Mouse (Mus musculus): ENCODE results near the gene Lbhd2. TPM values are rescaled to one million over a fixed set of nuclear protein-coding genes. Genes with fewer than 3 reads are reported as not detected.

Gene Lbhd2
- polyA plus RNA-seq, 1 experiment from 2014 or later: 14.3 TPM

DNA sequence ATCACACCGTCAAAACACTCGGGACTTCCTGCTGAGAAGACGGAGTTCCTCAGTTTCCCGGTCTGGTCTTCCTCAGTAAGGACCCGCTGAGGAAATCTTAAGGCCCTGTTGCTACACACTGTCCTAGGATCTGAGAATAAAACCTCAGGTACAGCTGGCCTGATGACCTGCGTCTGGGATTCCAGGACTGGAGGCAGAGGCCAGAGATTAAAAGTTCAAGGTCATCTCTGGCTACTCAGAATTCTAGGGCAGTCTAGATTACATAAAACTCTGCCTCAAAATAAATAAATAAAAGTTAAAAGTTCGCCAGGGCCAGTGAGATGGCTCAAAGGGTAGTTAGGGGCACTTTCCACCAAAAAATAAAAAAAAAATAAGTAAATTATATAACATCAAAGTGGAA lies 34.7 kb upstream of the Lbhd2 start:
- WGBS: 82% methylated on average over 7 of the region's 7 CpGs
- H3K9ac ChIP-seq (ENCODE audit: low read depth, low read length): no peak overlapping the region

DNA sequence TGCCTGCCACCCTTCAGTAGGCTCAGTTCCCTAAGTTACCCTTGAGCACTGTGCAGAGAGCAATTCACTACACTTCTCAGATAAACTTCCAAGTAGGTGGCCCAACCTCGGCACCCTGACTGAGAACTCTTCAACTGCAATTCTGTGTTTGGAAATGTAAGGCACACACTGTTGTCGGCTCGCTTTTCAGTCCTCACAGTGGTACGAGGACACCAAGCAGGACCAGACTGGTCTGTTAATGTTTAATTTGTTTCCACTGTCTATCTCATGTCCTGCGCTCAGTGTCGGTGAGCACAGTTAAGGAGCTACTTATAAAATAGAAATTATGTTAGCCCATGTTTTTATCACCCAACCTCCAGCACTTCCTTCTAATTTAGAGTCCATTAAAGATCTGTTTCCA lies 33.2 kb upstream of the Lbhd2 start:
- no peaks in the 10 kb centered on the region for H3K27me3 ChIP-seq (ENCODE audit: insufficient read depth, low read length)
- ATAC-seq (replicated peaks; ENCODE audit: low FRiP score, low read depth) (no peak), DNase-seq (ENCODE audit: low spot score) (no peak)
- H3K36me3 ChIP-seq (ENCODE audit: insufficient read depth, low read length): no peaks in the 10 kb centered on the region
- no peaks in the 10 kb centered on the region for H3K9me3 ChIP-seq (replicated peaks; ENCODE audit: low read length)
- H3K27ac ChIP-seq: no peak overlapping the region
- peaks cover 28% of the 10 kb centered on the region; the same call in 1 of the 2 replicates for H3K4me1 ChIP-seq (replicated peaks; ENCODE audit: insufficient read depth, low read length)
- 58% methylated on average over 6 of the region's 6 CpGs for WGBS
- H3K4me2 ChIP-seq (ENCODE audit: low read length): no peak overlapping the region
- H3K4me3 ChIP-seq (replicated peaks; ENCODE audit: low read depth, low read length): no peak overlapping the region
- TF ChIP-seq CTCF (IDR thresholded peaks at IDR 0.05; ENCODE audit: low read depth): no peak
- H3K9ac ChIP-seq (ENCODE audit: low read depth, low read length): no peak overlapping the region

More for the DNA sequence above, 34.7 kb upstream of the Lbhd2 start:
- Histone ChIP-seq H3K4me1 (replicated peaks; ENCODE audit: insufficient read depth, low read length) (peaks cover 30% of the 10 kb centered on the region), H3K9me3 (replicated peaks; ENCODE audit: low read length) (no peaks in the 10 kb centered on the region), H3K4me3 (replicated peaks; ENCODE audit: low read depth, low read length) (no peak overlapping the region), H3K27me3 (ENCODE audit: insufficient read depth, low read length) (no peaks in the 10 kb centered on the region), H3K4me2 (ENCODE audit: low read length) (no peak overlapping the region), H3K36me3 (ENCODE audit: insufficient read depth, low read length) (no peaks in the 10 kb centered on the region), H3K27ac (no peak overlapping the region)
- TF ChIP-seq CTCF (IDR thresholded peaks at IDR 0.05; ENCODE audit: low read depth): no peak
- no peak for DNase-seq (ENCODE audit: low spot score)
- no peak for ATAC-seq (replicated peaks; ENCODE audit: low FRiP score, low read depth)

DNA sequence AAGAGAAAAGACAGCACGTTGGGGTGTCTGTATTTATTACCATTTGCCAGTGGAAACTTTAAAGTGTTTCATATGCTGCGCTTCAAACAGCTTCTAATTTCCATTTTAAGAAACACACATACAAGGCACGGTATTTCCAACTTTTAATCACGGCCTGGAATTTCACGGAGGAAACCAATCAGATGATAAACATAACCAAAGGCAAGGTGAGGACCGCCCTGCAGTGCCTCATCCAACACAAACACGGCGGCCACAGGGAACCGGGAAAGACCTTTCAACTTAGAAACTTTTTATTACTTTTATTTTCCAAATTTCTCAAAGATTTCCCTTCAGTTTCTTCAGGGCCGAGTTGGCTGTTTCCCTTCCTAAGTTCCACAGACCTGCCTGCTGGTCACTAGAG lies 31.9 kb upstream of the Lbhd2 start:
- H3K4me2 ChIP-seq (ENCODE audit: low read length): peak overlapping the region; percentile 88
- 41% methylated on average over 10 of the region's 10 CpGs for WGBS
- no peak for TF ChIP-seq CTCF (IDR thresholded peaks at IDR 0.05; ENCODE audit: low read depth)
- peak overlapping the region; percentile 89 for H3K4me3 ChIP-seq (replicated peaks; ENCODE audit: low read depth, low read length)
- no peaks in the 10 kb centered on the region for H3K27me3 ChIP-seq (ENCODE audit: insufficient read depth, low read length)
- H3K27ac ChIP-seq: no peak overlapping the region
- 0 out of 2 replicates have a peak overlapping the region, but pooled peaks have one; percentile 18 for H3K9ac ChIP-seq (ENCODE audit: low read depth, low read length)
- DNase-seq (ENCODE audit: low spot score) (peak; percentile 34), ATAC-seq (replicated peaks; ENCODE audit: low FRiP score, low read depth) (no peak)
- H3K36me3 ChIP-seq (ENCODE audit: insufficient read depth, low read length): no peaks in the 10 kb centered on the region
- peaks cover 18% of the 10 kb centered on the region; the same call in 1 of the 2 replicates for H3K4me1 ChIP-seq (replicated peaks; ENCODE audit: insufficient read depth, low read length)
- H3K9me3 ChIP-seq (replicated peaks; ENCODE audit: low read length): no peaks in the 10 kb centered on the region

DNA sequence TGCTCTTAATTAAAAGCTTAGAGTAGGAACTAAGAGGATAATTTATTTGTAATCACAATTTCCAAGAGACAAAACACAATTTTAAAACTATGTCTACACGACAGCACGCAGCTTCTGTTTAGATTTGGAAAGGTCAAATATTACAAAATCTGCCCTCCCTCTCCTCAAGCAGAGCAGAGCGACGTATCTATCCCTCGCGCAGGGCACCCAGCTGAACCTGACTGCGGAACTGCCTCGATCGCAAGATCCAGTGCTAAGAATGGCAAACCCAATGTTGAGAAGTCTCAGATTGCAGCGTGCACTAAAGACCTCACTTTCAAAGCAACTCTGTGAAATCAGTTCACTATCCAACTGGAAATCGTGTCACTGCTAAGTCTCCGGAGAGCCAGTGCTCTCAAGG lies 31.1 kb upstream of the Lbhd2 start:
- DNase-seq (ENCODE audit: low spot score) (no peak), ATAC-seq (replicated peaks; ENCODE audit: low FRiP score, low read depth) (no peak)
- H3K4me3 ChIP-seq (replicated peaks; ENCODE audit: low read depth, low read length): peak overlapping the region; percentile 89
- H3K4me2 ChIP-seq (ENCODE audit: low read length): peak overlapping the region; percentile 88
- H3K27me3 ChIP-seq (ENCODE audit: insufficient read depth, low read length): no peaks in the 10 kb centered on the region
- no peaks in the 10 kb centered on the region for H3K9me3 ChIP-seq (replicated peaks; ENCODE audit: low read length)
- H3K27ac ChIP-seq: peak overlapping the region; percentile 69
- no peaks in the 10 kb centered on the region for H3K36me3 ChIP-seq (ENCODE audit: insufficient read depth, low read length)
- peaks cover 13% of the 10 kb centered on the region; the same call in 1 of the 2 replicates for H3K4me1 ChIP-seq (replicated peaks; ENCODE audit: insufficient read depth, low read length)
- TF ChIP-seq CTCF (IDR thresholded peaks at IDR 0.05; ENCODE audit: low read depth): no peak
- peak overlapping the region; percentile 90 for H3K9ac ChIP-seq (ENCODE audit: low read depth, low read length)
- 29% methylated on average over 12 of the region's 12 CpGs for WGBS

DNA sequence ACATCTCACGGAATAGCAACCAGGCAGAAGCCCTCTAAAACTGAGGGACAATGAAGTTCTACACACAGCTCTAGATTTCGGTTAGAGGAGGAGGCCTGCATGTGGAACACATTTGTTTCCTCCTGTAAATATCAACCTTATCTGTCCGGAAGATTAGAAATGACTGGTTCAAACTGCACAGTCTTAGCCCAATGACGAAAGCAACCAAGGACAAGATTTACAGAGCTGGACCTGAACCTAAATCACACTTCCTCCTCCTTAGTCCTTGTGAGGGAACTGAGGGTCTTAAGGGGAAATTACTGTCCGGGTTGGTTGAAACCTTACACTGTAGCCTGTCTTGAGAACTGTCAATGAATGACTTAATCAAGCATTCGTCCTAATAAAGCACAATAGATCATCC lies 30.6 kb upstream of the Lbhd2 start:
- peak; percentile 45 for DNase-seq (ENCODE audit: low spot score)
- H3K9ac ChIP-seq (ENCODE audit: low read depth, low read length): peak overlapping the region; percentile 90
- H3K4me3 ChIP-seq (replicated peaks; ENCODE audit: low read depth, low read length): peak overlapping the region; percentile 89
- peak overlapping the region; percentile 96 for H3K27ac ChIP-seq
- no peaks in the 10 kb centered on the region for H3K27me3 ChIP-seq (ENCODE audit: insufficient read depth, low read length)
- 4% methylated on average over 6 of the region's 6 CpGs for WGBS
- H3K4me1 ChIP-seq (replicated peaks; ENCODE audit: insufficient read depth, low read length): peaks cover 10% of the 10 kb centered on the region; the same call in 1 of the 2 replicates
- no peak for ATAC-seq (replicated peaks; ENCODE audit: low FRiP score, low read depth)
- TF ChIP-seq CTCF (IDR thresholded peaks at IDR 0.05; ENCODE audit: low read depth): no peak
- peak overlapping the region; percentile 88 for H3K4me2 ChIP-seq (ENCODE audit: low read length)
- no peaks in the 10 kb centered on the region for H3K36me3 ChIP-seq (ENCODE audit: insufficient read depth, low read length)
- H3K9me3 ChIP-seq (replicated peaks; ENCODE audit: low read length): no peaks in the 10 kb centered on the region

DNA sequence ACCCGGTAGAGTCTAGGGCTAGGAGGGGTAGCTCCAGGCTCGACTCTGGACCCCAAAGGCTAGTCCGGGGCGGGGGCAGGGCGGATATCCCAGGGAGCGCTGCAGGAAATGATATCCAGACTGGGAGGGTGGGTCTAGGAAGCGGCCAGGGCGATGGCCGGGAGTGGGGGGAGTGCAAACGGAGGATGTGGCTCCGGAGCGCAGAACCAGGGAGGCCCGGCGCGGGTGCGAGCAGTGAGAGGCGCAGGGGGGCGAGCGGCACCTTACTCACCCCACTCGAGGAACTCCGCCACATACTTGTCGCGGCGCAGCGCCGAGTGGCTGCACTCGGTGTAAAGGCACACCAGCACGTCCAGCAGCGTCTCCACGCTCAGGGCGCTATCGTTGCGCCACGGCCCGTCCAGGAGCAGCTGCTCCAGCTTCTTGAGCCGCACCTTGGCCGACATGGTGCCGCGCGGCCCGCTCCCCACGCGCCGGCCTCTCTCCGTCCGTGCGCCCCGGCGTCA lies 29.7 kb upstream of the Lbhd2 start:
- peak overlapping the region; percentile 90 for H3K9ac ChIP-seq (ENCODE audit: low read depth, low read length)
- DNase-seq (ENCODE audit: low spot score) (peak; percentile 81), ATAC-seq (replicated peaks; ENCODE audit: low FRiP score, low read depth) (peak; percentile 7)
- peak overlapping the region; percentile 96 for H3K27ac ChIP-seq
- no peaks in the 10 kb centered on the region for H3K27me3 ChIP-seq (ENCODE audit: insufficient read depth, low read length)
- WGBS: 3% methylated on average over 42 of the region's 49 CpGs
- H3K9me3 ChIP-seq (replicated peaks; ENCODE audit: low read length): no peaks in the 10 kb centered on the region
- peak overlapping the region; percentile 88 for H3K4me2 ChIP-seq (ENCODE audit: low read length)
- peaks cover 10% of the 10 kb centered on the region; the same call in 1 of the 2 replicates for H3K4me1 ChIP-seq (replicated peaks; ENCODE audit: insufficient read depth, low read length)
- TF ChIP-seq CTCF (IDR thresholded peaks at IDR 0.05; ENCODE audit: low read depth): 0 out of 2 replicates have a peak, but pooled peaks have one; percentile 1
- peak overlapping the region; percentile 89 for H3K4me3 ChIP-seq (replicated peaks; ENCODE audit: low read depth, low read length)
- H3K36me3 ChIP-seq (ENCODE audit: insufficient read depth, low read length): no peaks in the 10 kb centered on the region

Measured in kidney, postnatal 0 days (tissue).